Mouse (Mus musculus) thymus, adult 2 months (tissue): ENCODE measurements around the gene Dvl2.

ENCODE experiments used
- CTCF ChIP-seq: fragments of 200-500 bp; IDR thresholded peaks from 2 replicates; pipeline ENCODE4 v1.5.1; 2012; ENCODE audit warnings: mild to moderate bottlenecking, control low read depth, low read length, moderate library complexity, borderline replicate concordance; ENCODE audit not compliant: control insufficient read depth, poor library complexity, insufficient read depth; ENCODE audit errors: extremely low read depth
- POLR2A ChIP-seq: fragments of 200-500 bp; IDR thresholded peaks from 2 replicates; pipeline ENCODE4 v1.6.1; 2012; ENCODE audit warnings: mild to moderate bottlenecking, low read length, control low read depth, moderate library complexity; ENCODE audit not compliant: control insufficient read depth, poor library complexity, insufficient read depth; ENCODE audit errors: extremely low read depth

- TF ChIP-seq CTCF (no peak), POLR2A (no peak)
Measured at GRCm38 (mm10) chr11:69953267-69953915, 47.0 kb upstream of the Dvl2 start.
